Mouse (Mus musculus) cerebellum, adult 2 months (tissue): ENCODE data around the gene Nrl. TPM values are rescaled to one million over a fixed set of nuclear protein-coding genes. Genes with fewer than 3 reads are reported as not detected.
A peak's percentile ranks its signal among the peaks of the same experiment; 100 is the strongest.

Experiments used
- DNase-seq, 2 experiments: peaks; one replicate each; pipeline ENCODE4 v3.0.0; 2021
- H3K27ac ChIP-seq: fragments of 200-500 bp; 2 replicates; pipeline ENCODE4 v1.5.1; 2012; ENCODE audit warnings: low read length, control low read depth, inconsistent platforms; ENCODE audit not compliant: insufficient read depth
- H3K27me3 ChIP-seq: fragments of 200-500 bp; 2 replicates; pipeline ENCODE4 v1.6.1; 2012; ENCODE audit warnings: inconsistent platforms, mild to moderate bottlenecking, low read length, moderate library complexity; ENCODE audit not compliant: control insufficient read depth, insufficient read depth
- H3K4me1 ChIP-seq: fragments of 200-500 bp; 2 replicates; pipeline ENCODE4 v1.6.1; 2011; ENCODE audit warnings: low read length; ENCODE audit not compliant: control insufficient read depth, insufficient read depth
- H3K4me3 ChIP-seq: fragments of 200-500 bp; replicated peaks from 2 replicates; pipeline ENCODE3; 2011; ENCODE audit warnings: mild to moderate bottlenecking, low read depth, low read length, control low read depth; ENCODE audit not compliant: insufficient read depth
- CTCF ChIP-seq: fragments of 200-500 bp; IDR thresholded peaks from 2 replicates; pipeline ENCODE4 v1.5.1; 2011; ENCODE audit warnings: low read depth, mild to moderate bottlenecking, control low read depth, low read length, moderate library complexity, borderline replicate concordance; ENCODE audit not compliant: insufficient read depth
- POLR2A ChIP-seq: fragments of 200-500 bp; IDR thresholded peaks from 2 replicates; pipeline ENCODE4 v1.6.1; 2011; ENCODE audit warnings: low read length, control low read depth, borderline replicate concordance; ENCODE audit not compliant: insufficient read depth
- WGBS: fragments of 180-500 bp; shearing (Covaris S2); methylation state at CpG from one replicate; pipeline ENCODE4 v1.1.7; 2018; 5-methylcytosine and 5-hydroxymethylcytosine counted together
- polyA plus RNA-seq: library from polyadenylated mRNA; depleted of rRNA; stranded (reverse); fragments of >200 nt; gene quantifications from 2 replicates; pipeline ENCODE4 v1.2.3, GENCODE M21; 2012

Gene Nrl
- polyA plus RNA-seq, 1 experiment: 0.56 TPM

- DNase-seq: peak in 1 of 2 experiments; percentile 61
- H3K27me3 ChIP-seq: no peaks in the 10 kb centered on the region
- H3K27ac ChIP-seq: no peak overlapping the region
- no peak for TF ChIP-seq POLR2A
- no peak overlapping the region for H3K4me3 ChIP-seq
- 17% methylated on average over 6 of the region's 6 CpGs for WGBS
- peaks cover 4% of the 10 kb centered on the region; the same call in 1 of the 2 replicates for H3K4me1 ChIP-seq
Measured at GRCm38 (mm10) chr14:55550191-55550590, 25.4 kb upstream of the Nrl start.

- no peak for TF ChIP-seq CTCF
- no peak for TF ChIP-seq POLR2A
- Histone ChIP-seq H3K27ac (no peak overlapping the region), H3K4me3 (no peak overlapping the region), H3K4me1 (peaks cover 21% of the 10 kb centered on the region), H3K27me3 (no peaks in the 10 kb centered on the region)
- peak; percentile 44 to 58 for DNase-seq
- 8% methylated on average over 9 of the region's 9 CpGs for WGBS
Measured at GRCm38 (mm10) chr14:55544334-55544733, 19.6 kb upstream of the Nrl start.

GRCm38 (mm10) chr14:55542268-55542667, 17.5 kb upstream of the Nrl start:
- WGBS: 84% methylated on average over 12 of the region's 12 CpGs
- Histone ChIP-seq H3K4me3 (no peak overlapping the region), H3K4me1 (peaks cover 21% of the 10 kb centered on the region), H3K27me3 (no peaks in the 10 kb centered on the region), H3K27ac (no peak overlapping the region)
- TF ChIP-seq POLR2A (no peak), CTCF (no peak)
- no peak for DNase-seq

- 2% methylated on average over 10 of the region's 10 CpGs for WGBS
- Histone ChIP-seq H3K4me3 (peak overlapping the region; percentile 79), H3K27me3 (no peaks in the 10 kb centered on the region), H3K27ac (peak overlapping the region; percentile 93), H3K4me1 (peaks cover 21% of the 10 kb centered on the region)
- DNase-seq: peak; percentile 80 to 85
- no peak for TF ChIP-seq POLR2A
- TF ChIP-seq CTCF: no peak
Measured at GRCm38 (mm10) chr14:55540787-55541321, 16.1 kb upstream of the Nrl start.

- peak within 1 kb of the TSS; percentile 93 for H3K27ac ChIP-seq
- no peaks in the 10 kb centered on the region for H3K27me3 ChIP-seq
- WGBS: under 1% methylated on average over 32 of the region's 32 CpGs
- peak within 1 kb of the TSS; percentile 79 for H3K4me3 ChIP-seq
- DNase-seq: peak; percentile 89 to 91
- TF ChIP-seq CTCF: no peak
- peak; percentile 68 for TF ChIP-seq POLR2A
- peaks cover 21% of the 10 kb centered on the region for H3K4me1 ChIP-seq
Measured at GRCm38 (mm10) chr14:55540067-55540786, 15.4 kb upstream of the Nrl start, which contains the start of gene Pck2. Gene Pck2 (plus strand): TSS chr14:55540266.

- Histone ChIP-seq H3K27me3 (no peaks in the 10 kb centered on the region), H3K4me3 (no peak overlapping the region), H3K27ac (no peak overlapping the region), H3K4me1 (no peaks in the 10 kb centered on the region)
- TF ChIP-seq POLR2A (no peak), CTCF (peak; percentile 69)
- no peak for DNase-seq
- 60% methylated on average over 6 of the region's 6 CpGs for WGBS
Measured at GRCm38 (mm10) chr14:55536116-55536745, 11.4 kb upstream of the Nrl start.

GRCm38 (mm10) chr14:55527940-55528339, 3.2 kb upstream of the Nrl start:
- Histone ChIP-seq H3K4me1 (no peaks in the 10 kb centered on the region), H3K27me3 (no peaks in the 10 kb centered on the region), H3K27ac (no peak overlapping the region), H3K4me3 (no peak overlapping the region)
- no peak for TF ChIP-seq POLR2A
- peak; percentile 38; the same call in 1 of the 2 replicates for TF ChIP-seq CTCF
- 7% methylated on average over 3 of the region's 3 CpGs for WGBS
- DNase-seq: no peak
